Mouse (Mus musculus) cerebellum, adult 2 months (tissue): ENCODE measurements at regions not wholly inside any gene's neighbourhood (a gene's known extent, or its start where the extent isn't known, plus 50 kb on each side); places are given as distances from the start of the nearest gene placed in this dataset.

ENCODE experiments used
- CTCF ChIP-seq: fragments of 200-500 bp; IDR thresholded peaks from 2 replicates; pipeline ENCODE4 v1.5.1; 2011; ENCODE audit warnings: low read depth, mild to moderate bottlenecking, control low read depth, low read length, moderate library complexity, borderline replicate concordance; ENCODE audit not compliant: insufficient read depth
- POLR2A ChIP-seq: fragments of 200-500 bp; IDR thresholded peaks from 2 replicates; pipeline ENCODE4 v1.6.1; 2011; ENCODE audit warnings: low read length, control low read depth, borderline replicate concordance; ENCODE audit not compliant: insufficient read depth

DNA sequence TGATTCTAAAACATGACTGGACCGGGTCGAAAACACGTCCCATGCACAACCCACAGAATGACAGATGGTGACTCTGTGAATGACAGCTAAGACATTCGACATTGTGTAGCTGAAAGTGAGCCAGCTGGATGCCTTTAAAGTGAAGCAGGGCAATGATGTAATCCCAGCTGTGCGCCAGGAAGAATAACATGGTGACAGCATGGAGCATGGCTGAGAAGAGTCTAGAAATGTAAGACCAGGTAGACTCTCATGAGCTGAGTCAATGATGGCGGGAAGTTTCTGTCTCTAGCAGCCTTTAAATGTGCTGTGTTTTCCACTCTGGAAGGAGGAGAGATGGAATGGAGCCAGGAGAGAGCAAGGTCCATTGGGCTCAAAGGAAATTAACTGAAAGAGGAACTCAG is 118.4 kb upstream of the Dock1 start:
- TF ChIP-seq CTCF (no peak), POLR2A (no peak)
